Mouse (Mus musculus): ENCODE measurements around the gene Srsf11. TPM values are rescaled to one million over a fixed set of nuclear protein-coding genes. Genes with fewer than 3 reads are reported as not detected.

Srsf11 gene
- polyA plus RNA-seq, 1 experiment from 2014 or later = 245 TPM

- Histone ChIP-seq H3K9me3 (ENCODE audit: control insufficient read depth, low read length) (no peaks in the 10 kb centered on the region), H3K4me1 (replicated peaks; ENCODE audit: control insufficient read depth, insufficient read depth, low read length) (no peaks in the 10 kb centered on the region), H3K27me3 (ENCODE audit: control insufficient read depth, insufficient read depth, low read depth, low read length) (no peaks in the 10 kb centered on the region), H3K4me2 (ENCODE audit: low read depth, low read length) (no peak overlapping the region), H3K9ac (ENCODE audit: low read length) (no peak overlapping the region), H3K4me3 (ENCODE audit: low read length) (no peak overlapping the region), H3K36me3 (ENCODE audit: control insufficient read depth, insufficient read depth, low read length) (peaks cover 26% of the 10 kb centered on the region), H3K27ac (ENCODE audit: low read length) (no peak overlapping the region)
- ATAC-seq (ENCODE audit: low read depth) = no peak
- 58% methylated on average over 1 of the region's 1 CpGs for WGBS
Measured at GRCm38 (mm10) chr3:158008647-158009046, 27.8 kb downstream of the Srsf11 start.

- Histone ChIP-seq H3K4me2 (ENCODE audit: low read depth, low read length) (no peak overlapping the region), H3K4me3 (ENCODE audit: low read length) (no peak overlapping the region), H3K9me3 (ENCODE audit: control insufficient read depth, low read length) (no peaks in the 10 kb centered on the region), H3K36me3 (ENCODE audit: control insufficient read depth, insufficient read depth, low read length) (no peaks in the 10 kb centered on the region; the same call in 1 of the 2 replicates), H3K27ac (ENCODE audit: low read length) (no peak overlapping the region), H3K4me1 (replicated peaks; ENCODE audit: control insufficient read depth, insufficient read depth, low read length) (no peaks in the 10 kb centered on the region), H3K27me3 (ENCODE audit: control insufficient read depth, insufficient read depth, low read depth, low read length) (no peaks in the 10 kb centered on the region), H3K9ac (ENCODE audit: low read length) (no peak overlapping the region)
- WGBS = 63% methylated on average over 1 of the region's 1 CpGs
- ATAC-seq (ENCODE audit: low read depth) = no peak
Measured at GRCm38 (mm10) chr3:157998742-157999369, 37.6 kb downstream of the Srsf11 start.

GRCm38 (mm10) chr3:157995726-157996125, 40.7 kb downstream of the Srsf11 start:
- Histone ChIP-seq H3K9ac (ENCODE audit: low read length) (no peak overlapping the region), H3K4me3 (ENCODE audit: low read length) (no peak overlapping the region), H3K4me2 (ENCODE audit: low read depth, low read length) (no peak overlapping the region), H3K9me3 (ENCODE audit: control insufficient read depth, low read length) (no peaks in the 10 kb centered on the region), H3K27me3 (ENCODE audit: control insufficient read depth, insufficient read depth, low read depth, low read length) (no peaks in the 10 kb centered on the region), H3K36me3 (ENCODE audit: control insufficient read depth, insufficient read depth, low read length) (no peaks in the 10 kb centered on the region; the same call in 1 of the 2 replicates), H3K27ac (ENCODE audit: low read length) (no peak overlapping the region), H3K4me1 (replicated peaks; ENCODE audit: control insufficient read depth, insufficient read depth, low read length) (no peaks in the 10 kb centered on the region)
- 84% methylated on average over 2 of the region's 2 CpGs for WGBS
- ATAC-seq (ENCODE audit: low read depth) = no peak

GRCm38 (mm10) chr3:157993322-157993721, 43.1 kb downstream of the Srsf11 start:
- no peak overlapping the region for H3K9ac ChIP-seq (ENCODE audit: low read length)
- H3K9me3 ChIP-seq (ENCODE audit: control insufficient read depth, low read length) = no peaks in the 10 kb centered on the region
- no peak overlapping the region for H3K4me2 ChIP-seq (ENCODE audit: low read depth, low read length)
- no peaks in the 10 kb centered on the region for H3K27me3 ChIP-seq (ENCODE audit: control insufficient read depth, insufficient read depth, low read depth, low read length)
- no peak for ATAC-seq (ENCODE audit: low read depth)
- no peak overlapping the region for H3K27ac ChIP-seq (ENCODE audit: low read length)
- no peaks in the 10 kb centered on the region for H3K4me1 ChIP-seq (replicated peaks; ENCODE audit: control insufficient read depth, insufficient read depth, low read length)
- no peak overlapping the region for H3K4me3 ChIP-seq (ENCODE audit: low read length)
- peaks cover 3% of the 10 kb centered on the region; the same call in 1 of the 2 replicates for H3K36me3 ChIP-seq (ENCODE audit: control insufficient read depth, insufficient read depth, low read length)

- H3K27me3 ChIP-seq (ENCODE audit: control insufficient read depth, insufficient read depth, low read depth, low read length) = no peaks in the 10 kb centered on the region
- no peak for ATAC-seq (ENCODE audit: low read depth)
- H3K4me3 ChIP-seq (ENCODE audit: low read length) = no peak overlapping the region
- no peak overlapping the region for H3K27ac ChIP-seq (ENCODE audit: low read length)
- no peaks in the 10 kb centered on the region for H3K4me1 ChIP-seq (replicated peaks; ENCODE audit: control insufficient read depth, insufficient read depth, low read length)
- no peaks in the 10 kb centered on the region for H3K36me3 ChIP-seq (ENCODE audit: control insufficient read depth, insufficient read depth, low read length)
- H3K4me2 ChIP-seq (ENCODE audit: low read depth, low read length) = no peak overlapping the region
- no peak overlapping the region for H3K9ac ChIP-seq (ENCODE audit: low read length)
- H3K9me3 ChIP-seq (ENCODE audit: control insufficient read depth, low read length) = no peaks in the 10 kb centered on the region
Measured at GRCm38 (mm10) chr3:157979619-157980018, 56.8 kb downstream of the Srsf11 start.

GRCm38 (mm10) chr3:157973236-157973635, 63.2 kb downstream of the Srsf11 start:
- WGBS = 97% methylated on average over 2 of the region's 2 CpGs
- Histone ChIP-seq H3K36me3 (ENCODE audit: control insufficient read depth, insufficient read depth, low read length) (peaks cover 2% of the 10 kb centered on the region; the same call in 1 of the 2 replicates), H3K4me3 (ENCODE audit: low read length) (no peak overlapping the region), H3K4me2 (ENCODE audit: low read depth, low read length) (no peak overlapping the region), H3K4me1 (replicated peaks; ENCODE audit: control insufficient read depth, insufficient read depth, low read length) (no peaks in the 10 kb centered on the region), H3K9me3 (ENCODE audit: control insufficient read depth, low read length) (no peaks in the 10 kb centered on the region), H3K27ac (ENCODE audit: low read length) (no peak overlapping the region), H3K27me3 (ENCODE audit: control insufficient read depth, insufficient read depth, low read depth, low read length) (no peaks in the 10 kb centered on the region), H3K9ac (ENCODE audit: low read length) (no peak overlapping the region)
- no peak for ATAC-seq (ENCODE audit: low read depth)

GRCm38 (mm10) chr3:157971151-157971550, 65.3 kb downstream of the Srsf11 start:
- Histone ChIP-seq H3K36me3 (ENCODE audit: control insufficient read depth, insufficient read depth, low read length) (peaks cover 2% of the 10 kb centered on the region; the same call in 1 of the 2 replicates), H3K4me1 (replicated peaks; ENCODE audit: control insufficient read depth, insufficient read depth, low read length) (no peaks in the 10 kb centered on the region), H3K4me3 (ENCODE audit: low read length) (no peak overlapping the region), H3K4me2 (ENCODE audit: low read depth, low read length) (no peak overlapping the region), H3K27me3 (ENCODE audit: control insufficient read depth, insufficient read depth, low read depth, low read length) (no peaks in the 10 kb centered on the region), H3K9me3 (ENCODE audit: control insufficient read depth, low read length) (no peaks in the 10 kb centered on the region), H3K27ac (ENCODE audit: low read length) (no peak overlapping the region), H3K9ac (ENCODE audit: low read length) (no peak overlapping the region)
- WGBS = 88% methylated on average over 2 of the region's 2 CpGs
- ATAC-seq (ENCODE audit: low read depth) = no peak

Other genes starting within 250 kb of the Srsf11 start
- gene Cth, start 111.6 kb downstream of the Srsf11 start, polyA plus RNA-seq (2015; fragmentation: Nextera tagmentation; extraction: Ambion mirVana) = 10.1 and 11.0 TPM in 2 replicates
- gene Ankrd13c, start 89.4 kb downstream of the Srsf11 start, polyA plus RNA-seq (2015; fragmentation: Nextera tagmentation; extraction: Ambion mirVana) = 17.6 and 18.4 TPM in 2 replicates
- gene Lrrc40, start within 50 bp of the Srsf11 start, polyA plus RNA-seq (2015; fragmentation: Nextera tagmentation; extraction: Ambion mirVana) = 47.6 and 52.2 TPM in 2 replicates

All from lung, embryonic 16.5 days (tissue).